Mouse (Mus musculus) c-Kit-positive CD71-positive TER-119-positive erythroid progenitor cells, embryonic 14.5 days (primary cell): ENCODE measurements around the gene Zscan26.
"Not testable (repeated sequence)": the region's sequence is repeated elsewhere in the genome, so short reads cannot be mapped to it uniquely, and the experiment has no call there.

Experiments
- DNase-seq: peaks from one replicate; pipeline ENCODE4 v3.0.0-alpha.2; 2013; ENCODE audit warnings: low spot score

The Zscan26 gene

DNA sequence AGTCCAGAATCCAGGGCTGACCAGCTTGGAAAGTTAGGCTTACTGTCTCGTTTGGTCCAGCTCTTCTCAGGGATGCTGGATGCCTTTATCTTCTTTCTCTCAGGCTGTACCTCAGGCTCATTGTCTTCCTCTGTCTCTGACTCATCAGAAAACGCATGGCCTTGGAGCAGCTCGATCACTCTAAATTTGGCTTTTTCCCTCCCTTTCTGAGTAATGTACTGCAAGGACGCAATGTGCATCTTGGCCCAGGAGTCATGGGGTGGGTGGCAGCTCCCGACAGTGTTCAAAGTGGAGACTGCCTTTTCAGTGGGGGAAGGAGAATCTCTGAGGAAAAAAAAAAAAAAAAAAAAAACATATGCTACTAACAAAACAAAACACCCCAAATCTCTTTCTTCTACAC is 30.2 kb downstream of the Zscan26 start:
- DNase-seq = no peak

DNA sequence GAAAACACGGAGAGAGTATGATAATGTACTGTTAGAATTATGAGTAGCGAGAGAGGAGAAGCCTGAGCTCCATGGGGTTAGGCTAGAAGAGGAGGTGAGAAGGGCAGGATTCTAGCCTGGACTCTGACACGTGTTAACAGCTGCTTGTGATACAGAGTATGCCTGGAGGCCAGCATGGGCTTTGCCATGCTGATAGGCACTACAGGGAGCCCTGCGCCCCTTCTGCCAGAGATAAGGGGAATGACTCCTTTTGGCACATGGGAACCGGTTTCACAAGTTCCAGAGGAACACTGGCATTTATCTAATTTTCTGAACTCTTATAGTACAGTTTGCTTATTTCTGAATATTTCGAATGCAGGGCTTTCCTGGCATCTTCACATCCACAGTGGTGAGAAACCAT is 34.7 kb downstream of the Zscan26 start:
- DNase-seq = peak; percentile 78

DNA sequence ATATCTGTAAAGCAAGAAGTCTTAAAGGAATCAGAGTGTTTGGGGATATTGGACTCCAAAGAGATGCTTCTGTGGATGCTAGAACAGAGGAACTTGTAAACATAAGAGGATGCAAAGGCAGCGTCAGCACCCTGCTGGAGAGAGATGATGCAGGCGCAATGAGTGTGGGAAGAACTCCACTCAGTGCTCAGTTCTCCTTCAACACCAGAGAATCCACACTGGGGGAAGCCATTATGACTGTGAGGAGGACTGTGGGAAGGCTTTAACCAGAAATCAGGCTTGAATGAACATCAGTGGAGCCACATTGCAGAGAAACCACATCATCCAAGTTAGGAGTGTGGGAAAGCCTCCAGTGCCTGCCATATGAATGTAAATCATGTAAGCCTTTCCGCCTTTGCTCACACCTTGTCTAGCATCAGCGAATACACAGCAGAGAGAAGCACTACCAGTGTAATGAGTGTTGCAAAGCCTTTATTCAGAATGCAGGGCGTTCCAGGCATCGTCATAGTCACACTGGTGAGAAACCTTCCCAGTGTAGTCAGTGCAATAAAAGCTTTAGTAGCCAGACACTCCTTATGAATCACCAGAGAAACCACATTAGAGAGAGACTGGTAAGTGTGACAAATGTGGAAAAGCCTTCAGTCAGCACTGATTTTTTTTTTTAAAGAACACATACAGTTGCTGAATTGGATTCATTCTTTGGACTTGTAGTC is 36.1 kb downstream of the Zscan26 start:
- no peak for DNase-seq

DNA sequence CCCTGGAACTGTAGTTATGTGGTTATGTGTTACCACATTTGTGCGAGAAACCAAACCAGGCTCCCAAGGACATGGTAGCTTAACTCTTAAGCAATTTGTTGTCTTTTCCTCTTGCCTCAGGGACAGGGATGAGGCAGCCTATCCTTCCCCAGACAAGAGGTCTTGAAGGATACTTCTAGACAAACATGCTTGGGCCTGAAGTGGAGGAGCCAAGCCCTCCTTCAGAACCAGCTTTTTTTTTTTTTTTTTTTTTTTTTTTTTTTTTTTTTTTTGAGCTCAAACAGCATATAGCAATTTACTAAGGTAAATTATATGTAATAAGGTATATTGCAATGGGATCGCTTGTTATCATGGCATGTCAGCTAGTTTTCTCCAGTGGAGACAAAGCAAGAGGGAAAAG is 37.8 kb downstream of the Zscan26 start:
- DNase-seq = no peak

DNA sequence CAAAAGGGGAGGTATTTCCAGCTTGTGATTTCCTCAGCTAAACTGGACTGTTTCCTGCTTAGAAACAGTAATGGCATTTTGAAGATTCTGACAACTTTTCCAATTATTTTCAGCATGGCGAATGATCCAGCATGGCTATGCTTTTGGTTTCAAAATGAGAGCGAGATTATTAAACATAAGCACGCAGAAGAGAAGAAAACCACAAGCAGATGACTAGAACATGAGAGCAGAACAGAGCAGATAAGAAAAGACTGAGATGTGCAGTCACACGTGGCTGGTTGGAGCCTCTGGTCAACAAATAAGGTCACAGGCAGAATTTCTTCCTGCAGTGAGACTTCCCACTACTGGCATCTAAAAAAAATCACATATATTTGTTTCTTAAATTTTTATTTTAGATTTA is 38.3 kb downstream of the Zscan26 start:
- peak; percentile 52 for DNase-seq

DNA sequence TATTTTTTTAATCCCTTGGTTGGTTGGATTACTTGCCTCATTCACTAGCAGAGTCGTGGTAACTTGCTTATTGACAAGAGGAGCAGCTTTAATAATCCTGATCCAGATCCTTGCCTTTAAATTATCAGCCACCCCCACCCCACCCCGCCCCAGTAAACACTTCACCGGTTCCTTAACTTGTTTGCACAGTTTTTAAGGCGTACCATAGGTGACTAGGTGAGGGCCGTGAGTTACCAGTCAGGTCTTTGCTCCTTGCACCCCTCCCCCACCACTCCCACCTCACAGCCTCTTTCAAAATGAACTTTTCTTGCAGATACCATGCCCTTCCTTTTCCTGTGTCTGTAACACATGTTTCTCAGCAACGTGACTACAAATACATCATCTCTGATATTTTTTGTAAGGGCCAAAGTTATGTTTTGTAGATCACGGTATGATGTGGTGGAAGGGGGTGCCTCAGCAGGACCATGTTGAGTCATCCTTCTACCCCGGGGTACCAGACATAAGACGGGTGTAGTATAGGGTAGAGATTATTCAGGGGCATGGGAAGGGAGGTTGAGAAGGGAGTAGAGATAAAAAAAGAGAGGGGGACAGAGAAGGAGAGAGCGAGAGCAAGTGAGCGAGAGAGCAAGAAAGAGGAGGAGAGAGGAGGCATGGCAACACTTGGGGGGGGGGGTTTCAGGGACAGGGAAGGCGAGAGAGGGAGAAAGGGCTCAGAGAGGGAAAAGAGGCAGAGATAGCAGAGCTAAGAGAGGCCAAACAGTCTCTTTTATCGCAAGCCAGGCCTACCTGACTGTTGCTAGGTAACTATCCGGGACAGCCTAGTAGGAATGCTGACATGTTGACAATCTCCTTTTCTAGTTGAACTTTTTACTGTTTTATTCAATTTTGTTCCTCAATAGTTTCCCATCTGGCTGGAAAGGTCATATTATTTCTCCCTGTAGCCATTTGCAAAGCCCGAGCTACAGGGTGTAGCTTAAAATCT is 39.0 kb downstream of the Zscan26 start:
- peak; percentile 74 for DNase-seq

DNA sequence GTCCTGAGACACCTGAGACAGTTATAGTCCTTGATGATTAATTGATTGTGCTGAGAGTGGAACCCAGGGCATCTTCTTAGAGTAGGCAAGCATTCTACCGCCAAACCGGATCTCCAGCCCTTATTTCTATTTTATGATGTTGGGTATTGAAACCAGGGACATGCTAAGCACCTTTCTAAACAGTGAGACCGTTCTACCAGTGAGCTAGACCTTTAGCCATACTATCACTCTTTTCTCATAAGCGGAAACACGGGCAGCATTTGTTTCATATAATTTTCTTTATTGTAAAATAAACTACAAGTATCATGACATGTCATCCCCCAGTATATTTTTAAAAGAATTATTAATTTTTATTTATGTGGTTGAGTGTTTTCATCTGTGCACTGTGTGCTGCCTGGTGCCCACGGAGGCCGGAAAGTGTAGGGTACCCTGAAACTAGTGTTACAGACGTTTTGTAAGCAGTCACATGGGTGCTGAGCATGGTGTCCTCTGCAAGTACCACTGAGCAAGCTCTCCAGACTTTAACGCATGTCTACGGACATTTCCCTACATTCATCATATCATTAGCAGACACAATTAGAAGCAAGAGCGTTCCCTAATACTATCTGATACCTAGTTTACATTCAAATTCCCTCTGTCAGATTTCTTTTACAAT is 44.6 kb downstream of the Zscan26 start:
- no peak for DNase-seq

DNA sequence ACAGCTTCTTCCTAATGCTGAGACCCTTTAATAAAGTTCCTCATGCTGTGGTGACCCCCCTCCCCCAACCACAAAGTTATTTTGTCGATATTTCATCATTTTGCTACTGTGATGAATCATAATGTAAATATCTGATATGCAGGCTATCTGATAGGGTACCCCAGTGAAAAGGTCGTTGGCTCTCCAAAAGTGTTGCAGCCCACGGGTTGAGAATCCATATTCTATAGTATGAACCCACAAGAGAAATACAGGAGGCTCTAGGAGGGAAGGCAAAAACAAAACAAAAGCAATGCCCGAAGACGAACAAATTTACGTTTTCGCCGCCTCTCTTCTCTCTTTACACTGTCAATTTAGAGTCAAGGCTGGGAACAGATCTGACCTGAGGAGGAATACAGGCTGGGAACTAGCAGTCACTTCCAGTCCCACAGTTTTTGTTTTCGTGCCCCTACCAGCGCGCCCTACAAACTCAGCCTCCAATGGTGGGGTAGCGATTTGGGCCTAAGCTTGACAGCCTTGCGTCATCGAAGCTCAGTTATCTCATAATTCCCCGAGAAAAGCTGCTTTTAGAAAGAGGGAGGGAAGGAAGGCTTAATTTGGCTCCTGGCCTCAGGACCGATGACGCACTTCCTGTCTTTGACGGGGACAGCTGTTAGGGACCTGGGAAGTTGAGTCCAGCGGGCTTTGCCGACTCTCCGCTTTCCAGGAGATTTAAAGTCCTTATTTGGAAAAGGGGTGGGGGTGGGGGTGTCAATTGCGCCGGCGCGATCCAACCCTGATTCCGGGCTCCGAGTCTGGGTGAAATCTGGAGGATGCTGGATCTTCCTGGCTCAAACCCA is 45.3 kb downstream of the Zscan26 start:
- peak; percentile 68 for DNase-seq

DNA sequence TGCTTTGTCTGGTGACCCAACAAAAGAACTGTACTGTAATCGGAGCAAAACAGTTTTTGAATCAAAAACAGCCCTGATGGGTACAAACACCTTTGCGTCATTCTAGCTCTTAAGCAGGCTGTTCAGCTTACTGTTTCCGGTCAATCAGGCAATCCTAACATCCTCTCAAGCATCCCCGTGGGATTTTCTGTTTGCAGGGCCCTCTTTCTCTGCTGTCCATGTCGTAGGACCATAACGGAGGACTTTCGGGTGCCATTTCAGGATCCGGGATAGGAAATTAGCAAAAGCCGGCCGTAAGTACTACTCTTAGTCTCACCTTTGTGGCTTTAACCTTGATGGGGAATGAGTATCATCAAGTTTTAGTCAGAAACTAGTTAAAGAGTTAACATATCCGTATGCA is 46.2 kb downstream of the Zscan26 start:
- no peak for DNase-seq

DNA sequence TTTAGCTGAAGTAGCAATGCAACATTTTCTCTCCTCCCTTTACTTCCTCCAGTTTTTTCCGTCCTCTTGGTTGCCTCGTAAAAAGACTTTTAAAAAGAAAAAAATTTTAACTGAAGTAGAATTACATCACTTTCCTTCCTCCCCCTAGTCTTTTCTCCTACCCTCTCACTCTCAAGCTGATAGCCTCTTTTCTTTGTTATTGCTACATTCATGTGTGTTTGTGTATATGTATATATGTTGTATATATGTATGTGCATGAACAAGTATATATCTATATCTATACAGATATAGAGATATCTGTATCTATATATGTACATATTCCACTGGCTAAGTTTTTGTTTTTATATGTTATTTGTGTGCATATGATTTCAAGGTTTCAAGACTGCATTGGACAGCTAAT is 50.7 kb downstream of the Zscan26 start:
- no peak for DNase-seq

DNA sequence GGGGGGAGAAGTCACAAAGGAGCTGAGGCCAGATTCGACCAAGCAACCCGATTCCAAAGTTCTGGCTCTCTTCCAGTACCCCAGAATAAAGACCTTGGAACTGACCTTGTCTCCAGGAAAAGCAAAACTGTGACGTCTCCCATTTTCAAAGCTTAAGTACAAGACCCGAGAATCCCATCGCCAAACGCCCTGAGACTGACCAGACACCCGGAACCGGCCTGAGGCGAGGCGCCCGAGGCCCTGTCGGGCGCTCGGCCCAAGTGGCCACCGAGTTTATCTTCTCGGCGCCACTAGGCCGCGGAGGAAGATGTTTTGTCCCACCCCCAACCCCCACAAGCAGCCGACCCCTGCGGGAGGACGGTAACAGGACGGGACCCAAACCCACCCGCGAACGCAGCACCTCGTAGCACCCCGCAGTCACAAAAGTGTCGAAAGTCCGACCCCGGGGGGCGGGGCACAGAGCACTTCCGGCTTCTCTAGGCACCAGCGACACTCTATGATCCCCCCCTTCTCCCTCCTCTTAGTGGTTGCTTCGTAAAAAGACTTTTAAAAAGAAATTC is 51.2 kb downstream of the Zscan26 start, which contains the start of gene Zkscan3:
Gene Zkscan3 (minus strand): TSS at position 469 of the 560 bp plus-strand sequence.
- DNase-seq = peak; percentile 84

DNA sequence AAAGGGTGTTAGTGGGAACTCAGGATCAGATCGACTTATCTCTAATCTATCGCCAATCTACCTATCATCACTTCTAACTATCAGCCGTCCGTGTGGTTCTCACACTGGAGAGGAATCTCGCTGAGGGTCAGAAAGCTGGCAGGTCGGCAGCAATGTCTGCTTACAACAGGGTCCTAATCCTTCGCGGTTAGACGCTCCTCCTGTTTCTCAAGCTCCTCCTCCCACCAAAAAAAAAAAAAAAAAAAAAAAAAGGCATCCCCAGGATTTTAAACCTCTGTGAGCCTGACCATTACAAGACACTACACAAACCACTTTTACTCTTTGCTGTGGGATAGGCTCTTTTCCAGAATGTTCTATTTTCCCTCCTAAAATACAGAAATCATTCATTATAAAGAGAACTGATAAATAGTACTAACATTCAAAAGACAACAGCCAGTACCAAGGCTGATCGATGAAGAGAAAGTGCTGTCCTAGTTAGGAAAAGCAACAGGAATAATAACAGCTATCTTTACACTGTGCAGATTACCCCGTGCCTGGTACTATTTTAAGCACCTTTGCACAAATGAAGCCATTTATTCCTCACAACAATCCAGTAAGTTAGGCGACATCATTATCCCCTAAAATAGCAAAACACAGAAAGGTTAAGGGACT is 51.8 kb downstream of the Zscan26 start:
- DNase-seq = peak; percentile 42

DNA sequence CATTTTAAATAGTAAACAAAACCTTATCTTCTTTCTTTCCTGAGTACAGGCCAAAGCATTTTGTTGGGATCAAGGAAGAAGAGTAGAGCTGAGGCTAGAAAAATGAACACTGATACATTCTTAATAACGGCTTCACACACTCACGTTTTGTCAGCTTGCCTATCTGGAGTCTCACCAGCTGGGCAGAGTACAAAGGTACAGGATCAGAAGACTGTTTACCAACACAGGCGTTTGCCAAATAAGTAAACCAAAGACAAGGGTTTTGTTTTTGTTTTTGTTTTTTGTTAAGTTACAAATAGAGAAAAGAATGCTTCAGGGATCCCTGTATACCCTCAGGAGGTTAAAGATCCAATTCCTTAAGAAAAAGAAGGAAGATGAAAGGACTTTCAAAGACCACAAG is 52.4 kb downstream of the Zscan26 start:
- DNase-seq = no peak

DNA sequence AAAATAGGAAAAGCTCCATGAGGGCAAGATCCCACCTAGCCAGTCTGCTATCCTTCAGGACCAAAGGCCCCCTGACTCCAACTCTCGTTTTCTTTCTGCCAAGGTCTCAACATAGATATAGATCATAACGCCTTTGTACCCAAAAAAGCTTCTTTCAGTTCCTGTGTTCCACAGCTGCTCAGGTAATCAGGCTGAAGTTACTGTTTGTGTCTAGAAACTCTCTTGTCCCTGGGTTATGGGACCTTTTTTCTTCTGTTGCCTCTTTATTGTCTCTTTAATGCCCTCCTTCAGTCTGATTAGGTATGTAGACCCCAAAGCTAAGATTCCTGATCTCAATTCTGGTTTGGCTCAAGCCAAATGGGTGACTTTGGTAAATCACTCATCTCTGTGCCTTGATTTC is 56.0 kb downstream of the Zscan26 start:
- DNase-seq = no peak

DNA sequence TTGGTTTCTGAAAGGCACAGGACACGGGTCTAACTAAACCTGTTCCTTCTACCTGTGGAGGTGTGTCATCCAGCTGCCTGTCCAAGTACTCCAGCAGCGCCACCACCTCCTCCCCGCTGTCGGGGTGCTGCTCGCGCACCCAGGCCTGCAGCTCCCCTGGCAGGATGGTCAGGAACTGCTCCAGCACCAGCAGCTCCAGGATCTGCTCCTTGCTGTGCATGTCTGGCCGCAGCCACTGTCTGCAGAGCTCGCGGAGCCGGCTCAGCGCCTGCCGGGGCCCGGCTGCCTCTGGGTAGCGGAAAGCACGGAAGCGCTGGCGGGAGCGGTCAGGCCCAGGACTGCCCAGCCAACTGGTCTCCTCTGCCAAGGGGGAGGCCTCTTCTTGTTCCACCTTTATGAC is 57.5 kb downstream of the Zscan26 start:
- not testable (repeated sequence) for DNase-seq

DNA sequence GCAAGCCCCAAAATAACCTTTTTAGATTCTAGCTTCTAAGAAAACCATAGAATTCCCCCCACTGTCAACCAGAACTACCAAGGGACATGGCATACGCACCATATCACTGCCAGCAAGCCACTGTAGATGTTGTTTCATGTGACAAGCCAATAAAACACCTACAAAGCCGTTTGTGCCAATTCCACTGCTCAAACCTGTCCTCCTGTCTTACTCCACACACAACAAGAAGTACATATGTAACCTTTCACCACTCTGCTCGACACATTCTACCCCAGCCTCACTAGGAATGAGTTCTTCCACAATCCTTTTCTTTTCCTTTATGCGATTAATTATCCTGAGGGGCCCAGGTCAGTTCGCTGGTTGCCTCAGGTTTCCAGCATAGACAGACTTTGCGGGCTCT is 57.9 kb downstream of the Zscan26 start:
- DNase-seq = no peak

DNA sequence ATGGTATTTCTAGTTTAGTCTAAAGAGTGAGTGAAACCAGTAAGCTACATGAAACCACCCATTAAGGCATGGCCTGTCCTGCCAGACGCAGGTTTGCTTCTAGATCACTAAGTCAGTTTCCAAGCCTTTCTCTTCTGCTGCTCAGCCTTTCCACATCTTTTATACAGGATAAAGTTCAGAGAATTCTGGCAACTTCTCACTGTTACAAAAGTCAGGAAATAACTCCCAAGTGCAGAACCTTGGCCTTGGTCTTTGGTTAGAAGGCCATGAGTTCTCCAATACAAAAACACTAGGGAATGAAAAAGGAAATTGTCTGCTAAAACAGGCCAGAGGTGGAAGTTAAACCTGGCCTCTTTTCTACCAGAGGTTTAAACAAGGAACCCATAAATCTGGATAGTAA is 58.3 kb downstream of the Zscan26 start:
- no peak for DNase-seq
